Mouse (Mus musculus) retina, postnatal 7 days (tissue): ENCODE measurements around the gene Amot.

Experiments used
- DNase-seq: peaks from one replicate; pipeline ENCODE4 v3.0.0-alpha.2; 2012; ENCODE audit warnings: low read depth, low spot score

Amot gene

DNA sequence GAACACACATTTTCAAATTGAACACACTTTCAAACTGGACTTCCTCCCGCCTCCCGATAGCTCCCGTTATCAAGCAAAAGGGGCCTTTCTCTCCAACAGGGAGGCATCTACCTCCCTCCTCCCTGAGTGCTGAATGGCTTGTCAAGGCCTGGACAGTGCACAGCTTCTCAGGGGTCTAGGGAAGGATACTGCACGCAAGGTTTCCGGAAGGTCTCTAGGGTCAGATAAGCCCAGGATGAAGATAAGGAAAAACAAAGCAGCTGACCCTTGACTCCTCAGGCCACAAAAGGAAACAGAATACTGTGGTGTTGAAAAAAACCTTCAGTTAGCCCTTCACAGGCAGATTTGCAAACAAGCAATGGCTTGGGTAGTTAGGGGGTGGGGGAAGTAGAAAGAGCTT lies 22.6 kb downstream of the Amot start:
- DNase-seq, result no peak

- DNase-seq, result no peak
Observed at GRCm38 (mm10) chrX:145479942-145480341, 25.0 kb downstream of the Amot start.

DNA sequence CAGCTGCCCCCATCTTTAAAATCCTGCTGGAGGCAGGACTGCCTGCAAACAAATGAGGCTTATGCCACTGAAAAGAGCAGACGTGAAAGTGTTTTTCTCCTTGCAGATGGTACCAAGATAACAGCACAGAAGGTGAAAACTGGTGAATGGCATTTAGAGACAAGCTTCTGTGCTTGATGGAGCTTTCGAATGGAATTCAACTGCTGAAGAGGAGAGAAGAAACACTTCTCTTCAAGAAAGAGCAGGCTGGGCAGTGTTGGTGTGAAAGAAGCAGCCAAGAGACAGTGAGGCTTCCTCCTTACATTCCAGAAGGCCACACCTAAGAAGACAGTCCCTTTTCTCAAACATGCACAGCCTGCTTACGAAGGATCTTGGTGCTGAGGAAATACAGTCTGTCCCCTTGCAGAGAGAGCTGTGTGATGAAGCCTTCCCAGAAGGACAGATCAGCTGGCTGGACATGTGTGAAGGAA lies 27.2 kb downstream of the Amot start:
- no peak for DNase-seq

DNA sequence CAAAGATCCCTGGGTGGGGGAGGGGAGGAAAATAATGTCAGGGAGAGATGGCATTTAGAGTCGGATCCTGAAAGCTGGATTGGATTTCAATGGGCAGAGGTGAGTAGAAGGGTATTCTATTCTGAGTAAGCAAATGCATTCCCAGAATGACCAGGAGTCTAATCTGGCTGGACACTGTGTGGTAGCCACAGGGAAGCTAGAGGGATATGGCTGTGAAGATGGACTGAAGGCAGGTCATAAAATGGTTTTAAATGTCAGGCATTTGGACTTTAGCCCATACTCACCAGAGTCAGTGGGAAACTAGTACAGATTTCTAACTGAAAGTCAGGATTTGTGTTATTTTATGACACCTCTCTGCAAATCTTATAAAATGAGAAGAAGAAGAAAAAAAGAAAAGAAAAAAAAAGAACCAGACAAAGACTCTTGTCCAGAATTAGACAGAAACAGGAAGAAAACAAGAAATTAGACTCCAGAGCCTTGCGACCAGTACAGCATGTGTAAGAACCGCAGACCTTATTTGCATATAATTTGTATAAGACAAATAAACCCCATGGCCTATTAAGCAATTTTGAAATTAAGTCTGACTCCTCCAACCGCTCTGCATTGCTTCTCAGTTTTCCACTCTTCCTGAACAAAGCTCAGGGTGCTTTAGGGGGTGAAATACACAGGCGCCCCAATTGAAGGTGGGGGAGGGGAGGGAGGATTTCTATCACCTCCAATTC lies 27.8 kb downstream of the Amot start:
- no peak for DNase-seq

DNA sequence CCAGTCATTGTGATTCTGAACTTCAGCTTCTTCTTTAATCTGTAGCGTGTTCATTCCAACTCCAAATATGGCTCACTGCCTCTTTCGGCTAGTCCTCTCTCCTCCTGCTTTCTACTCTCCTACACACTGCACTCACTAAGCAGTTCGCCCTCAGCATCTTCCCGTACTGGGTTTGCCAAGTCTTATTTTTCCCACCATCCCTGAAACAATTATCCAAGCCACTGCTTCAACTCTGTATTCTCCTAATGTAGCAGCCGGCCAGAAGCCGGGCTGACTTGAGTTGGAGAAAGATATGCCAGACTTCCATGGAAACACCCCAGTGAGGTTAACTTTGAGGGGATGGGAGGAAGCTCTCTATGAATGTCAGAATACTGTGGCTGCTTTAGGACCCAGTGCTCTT lies 36.7 kb downstream of the Amot start:
- DNase-seq, result no peak

DNA sequence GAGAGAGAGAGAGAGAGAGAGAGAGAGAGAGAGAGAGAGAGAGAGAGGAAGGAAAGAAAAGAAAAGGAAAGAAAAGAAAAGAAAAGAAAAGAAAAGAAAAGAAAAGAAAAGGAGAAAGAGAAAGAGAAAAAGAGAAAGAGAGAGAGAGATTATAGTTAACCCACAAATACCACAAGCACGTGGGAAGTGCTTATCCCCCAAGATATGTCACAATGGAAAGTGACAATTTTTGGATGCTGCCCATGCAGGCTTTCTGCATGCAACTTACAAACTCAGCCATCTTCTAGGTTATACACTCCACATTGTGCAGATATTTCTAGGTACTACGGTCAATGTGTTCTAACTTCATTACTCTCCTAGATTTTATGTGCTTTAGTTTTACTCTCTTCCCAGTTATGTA lies 41.5 kb downstream of the Amot start:
- DNase-seq, result no peak

DNA sequence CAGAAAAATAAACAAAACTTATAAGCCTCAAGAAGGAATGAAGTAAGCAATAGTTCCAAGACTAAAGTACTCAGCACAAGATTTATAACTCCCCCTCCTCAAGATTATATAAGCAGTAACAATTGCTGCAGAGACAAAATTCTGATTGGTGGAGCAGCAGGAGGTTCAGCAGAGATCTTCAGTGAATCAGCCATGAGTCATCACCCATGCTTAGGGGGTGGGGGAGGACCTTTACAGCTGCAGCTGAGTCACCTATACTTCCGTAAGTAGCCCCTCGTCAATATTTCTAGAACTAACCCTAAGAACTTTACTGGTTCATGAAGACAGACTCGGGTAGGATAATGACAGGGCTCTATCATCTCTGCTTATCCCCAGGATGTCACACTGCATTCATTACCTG lies 43.6 kb downstream of the Amot start:
- DNase-seq, result no peak

- no peak for DNase-seq
Observed at GRCm38 (mm10) chrX:145456251-145456650, 48.7 kb downstream of the Amot start.

DNA sequence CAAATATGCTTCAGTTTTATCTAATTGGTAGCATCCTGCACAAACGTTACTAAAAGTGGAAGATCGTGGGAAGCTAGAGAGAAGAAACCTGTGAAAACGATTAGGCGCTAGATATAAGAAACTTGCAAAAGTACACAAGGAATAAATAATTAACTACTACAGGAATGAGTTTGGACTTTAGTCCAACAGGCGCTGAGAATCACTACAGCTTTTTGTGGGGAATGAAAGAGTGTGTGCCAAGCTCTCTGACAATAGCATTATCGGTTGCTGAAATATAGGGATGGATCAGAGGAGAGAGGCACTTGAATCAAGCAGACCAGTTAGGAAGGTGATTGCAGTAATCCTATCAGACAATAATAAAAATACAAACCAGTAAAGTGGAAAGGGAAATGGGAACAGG lies 49.4 kb downstream of the Amot start:
- no peak for DNase-seq

DNA sequence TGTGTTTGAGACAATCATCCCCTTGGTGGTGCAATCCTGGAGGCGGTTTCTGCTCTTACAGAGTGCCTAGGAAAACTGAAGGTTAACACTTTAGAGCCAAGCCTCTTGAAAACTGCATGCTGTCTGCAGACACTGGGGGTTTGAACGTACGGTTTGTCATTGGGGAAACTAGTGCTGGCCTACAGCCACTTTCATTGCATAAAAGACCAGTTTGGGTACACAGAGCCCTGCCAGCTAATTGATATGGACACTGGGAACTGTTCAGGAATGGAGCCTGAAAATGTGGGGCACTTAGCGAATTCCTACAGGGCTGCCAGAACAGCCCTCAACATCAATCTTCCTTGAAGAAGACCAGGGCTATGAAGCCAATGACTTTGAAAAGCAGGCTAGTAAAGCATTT lies 50.2 kb downstream of the Amot start:
- no peak for DNase-seq

- DNase-seq, result no peak
Observed at GRCm38 (mm10) chrX:145441526-145441925, 63.5 kb downstream of the Amot start.

GRCm38 (mm10) chrX:145433652-145434051 lies 71.3 kb downstream of the Amot start:
- DNase-seq, result no peak

DNA sequence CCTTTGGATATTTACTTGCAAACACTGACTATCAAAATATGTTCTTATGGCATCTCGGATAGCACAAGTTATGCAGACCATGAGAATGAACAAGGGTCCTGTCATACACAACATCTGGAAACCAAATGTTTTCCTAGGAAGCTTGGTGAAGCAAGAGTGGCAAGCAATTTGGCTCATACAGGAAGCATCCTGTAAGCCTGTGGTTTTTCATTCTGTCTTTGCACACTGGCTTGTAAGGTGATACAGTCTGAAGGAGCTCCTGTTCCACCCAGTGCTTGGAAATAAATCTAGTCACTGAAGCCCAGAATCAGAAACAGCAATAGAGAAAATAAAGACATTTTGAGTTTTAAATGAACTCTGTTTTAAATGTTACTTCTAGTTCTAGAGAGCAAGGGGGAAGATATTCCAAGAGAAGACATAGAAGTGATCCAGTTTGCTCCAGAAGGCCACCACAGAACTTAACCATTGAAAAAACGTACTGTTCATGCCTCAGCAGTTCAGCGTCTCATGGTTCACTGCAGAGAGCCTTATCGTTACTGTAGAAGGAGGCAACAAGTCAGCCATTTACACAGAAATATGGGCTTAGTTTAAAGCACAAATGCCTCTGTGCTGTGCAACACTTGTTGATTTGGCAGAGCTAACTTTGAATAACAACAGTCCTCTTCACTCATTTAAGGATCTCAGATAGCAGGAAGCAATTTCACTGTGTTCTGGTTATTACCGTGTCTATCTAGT lies 74.0 kb downstream of the Amot start:
- DNase-seq, result no peak

- DNase-seq, result no peak
Observed at GRCm38 (mm10) chrX:145428811-145429210, 76.2 kb downstream of the Amot start.

- DNase-seq, result no peak
Observed at GRCm38 (mm10) chrX:145424026-145424425, 81.0 kb downstream of the Amot start.

- no peak for DNase-seq
Observed at GRCm38 (mm10) chrX:145414319-145414718, 90.7 kb downstream of the Amot start.

GRCm38 (mm10) chrX:145411425-145411824 lies 93.6 kb downstream of the Amot start:
- no peak for DNase-seq

GRCm38 (mm10) chrX:145406052-145406451 lies 98.9 kb downstream of the Amot start:
- DNase-seq, result no peak

- no peak for DNase-seq
Observed at GRCm38 (mm10) chrX:145401926-145402325, 103.1 kb downstream of the Amot start.

DNA sequence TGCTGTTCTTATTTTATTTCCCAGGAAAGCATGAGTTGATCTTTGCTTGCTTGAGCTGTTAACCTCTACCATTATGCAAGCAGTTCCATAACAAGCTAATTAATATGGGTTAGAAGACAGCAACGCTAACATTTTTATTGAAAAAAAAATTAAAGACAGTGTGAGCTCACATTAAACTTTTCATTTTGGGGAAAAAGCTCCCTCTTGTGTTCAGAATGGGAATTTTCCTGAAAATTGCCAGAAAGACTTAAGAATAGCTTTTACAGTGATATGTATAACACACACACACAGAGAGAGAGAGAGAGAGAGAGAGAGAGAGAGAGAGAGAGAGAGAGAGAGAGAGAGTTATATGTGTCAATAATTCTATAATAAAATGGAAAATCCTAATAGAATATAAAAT lies 105.7 kb downstream of the Amot start:
- DNase-seq, result no peak
